Mouse (Mus musculus) liver, adult (tissue): Measurements from ENCODE around the gene Bcam.

Experiments
- GATA4 ChIP-seq: IDR thresholded peaks from 2 replicates; pipeline ENCODE4 v1.6.1; 2014; ENCODE audit warnings: mild to moderate bottlenecking, low read length; ENCODE audit not compliant: insufficient replicate concordance

The Bcam gene

GRCm38 (mm10) chr7:19792701-19793630, 22.1 kb upstream of the Bcam start:
- TF ChIP-seq GATA4, result no peak

GRCm38 (mm10) chr7:19789904-19790347, 19.1 kb upstream of the Bcam start:
- no peak for TF ChIP-seq GATA4

GRCm38 (mm10) chr7:19785874-19786458, 15.2 kb upstream of the Bcam start:
- TF ChIP-seq GATA4, result no peak

DNA sequence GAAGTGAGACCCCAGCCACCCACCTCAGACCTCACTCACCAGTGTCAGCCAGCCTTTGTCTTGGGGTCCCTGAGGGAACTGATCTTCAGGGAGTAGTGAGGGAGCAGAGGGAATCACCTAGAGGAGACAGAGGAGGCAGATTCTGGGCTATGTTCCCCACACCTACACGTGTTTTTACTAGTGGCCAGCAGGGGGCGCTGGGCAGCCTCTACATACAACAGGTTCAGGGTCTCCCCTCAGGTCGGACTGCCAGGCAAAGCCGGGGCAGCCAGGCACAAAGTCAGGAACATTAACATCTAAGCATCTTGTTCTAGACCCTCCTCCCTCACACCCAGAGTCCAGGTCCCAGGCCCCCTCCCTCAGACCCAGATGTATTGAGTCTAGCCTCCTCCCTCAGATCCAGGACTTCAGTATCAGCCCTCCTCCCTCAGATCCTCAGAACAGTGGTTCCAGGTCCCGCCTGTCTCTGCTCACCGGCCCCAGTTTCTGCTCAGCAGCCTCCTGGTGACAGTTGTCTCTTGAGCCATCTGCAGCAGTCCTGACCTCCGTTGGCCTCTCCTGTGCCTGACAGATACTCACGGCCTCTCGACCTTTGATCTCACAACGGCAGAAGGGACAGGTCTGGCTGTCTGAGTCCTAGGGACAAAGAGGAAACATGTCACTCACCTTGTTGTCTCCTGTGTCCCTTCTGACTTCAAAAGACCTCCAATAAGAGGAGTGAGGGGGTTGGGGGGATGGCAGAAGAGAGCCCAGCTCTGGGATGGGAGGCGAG, 14.1 kb upstream of the Bcam start:
- no peak for TF ChIP-seq GATA4

DNA sequence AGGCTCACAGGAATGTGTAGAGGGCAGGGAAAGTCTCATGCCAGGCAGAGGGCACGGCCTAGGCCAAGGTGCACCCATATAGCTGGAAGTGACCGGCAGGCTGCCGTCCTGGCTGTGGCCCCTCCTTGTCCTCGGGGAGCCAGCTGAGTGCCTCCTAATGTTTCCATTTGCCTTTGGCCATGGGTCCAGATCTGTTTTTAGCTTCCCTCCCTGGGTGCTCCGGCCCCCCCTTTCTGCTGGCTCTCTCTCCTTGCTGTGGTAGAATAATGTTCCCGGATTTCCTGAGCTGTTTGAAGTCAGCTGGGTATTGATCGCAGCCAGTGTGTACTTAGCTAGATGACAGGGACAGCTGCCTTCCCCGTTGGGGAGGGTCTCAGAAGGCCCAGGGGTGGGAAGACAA, 12.8 kb upstream of the Bcam start:
- no peak for TF ChIP-seq GATA4

DNA sequence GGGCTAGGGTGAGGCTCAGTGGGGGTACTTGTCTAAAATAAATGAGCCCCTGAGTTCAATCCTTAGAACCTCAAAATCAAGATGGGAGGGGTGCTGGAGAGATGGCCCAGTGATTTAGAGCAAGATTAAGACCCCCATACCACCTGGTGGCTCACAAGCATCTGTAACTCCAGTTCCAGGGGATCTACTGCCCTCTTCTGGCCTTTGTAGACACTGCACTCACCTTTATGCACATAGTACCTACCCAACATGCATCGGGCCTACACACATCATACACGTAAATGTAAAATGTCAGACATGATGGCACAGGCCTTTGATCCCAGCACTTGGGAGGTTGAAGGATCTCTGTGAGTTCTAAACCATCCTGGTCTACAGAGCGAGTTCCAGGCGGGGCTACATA, 11.8 kb upstream of the Bcam start:
- TF ChIP-seq GATA4, result no peak

GRCm38 (mm10) chr7:19781741-19782140, 10.9 kb upstream of the Bcam start:
- no peak for TF ChIP-seq GATA4

DNA sequence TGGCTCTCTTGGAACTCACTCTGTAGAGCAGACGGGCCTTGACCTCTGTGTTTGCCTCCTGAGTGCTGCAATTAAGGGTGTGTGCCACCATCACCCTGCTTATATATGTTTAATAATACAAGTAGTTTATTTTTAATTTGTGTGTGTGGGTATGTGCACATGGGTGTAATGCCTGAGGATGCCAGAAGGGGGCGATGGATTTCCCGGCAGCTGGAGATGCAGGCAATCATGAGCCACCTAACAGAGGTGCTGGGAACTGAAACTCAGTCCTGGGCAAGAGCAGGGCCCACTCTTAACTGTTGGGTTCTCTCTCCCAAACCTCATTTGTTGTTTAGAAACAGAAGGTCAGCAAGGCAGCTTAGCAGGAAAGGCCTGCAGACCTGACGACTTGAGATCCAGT, 9.1 kb upstream of the Bcam start:
- no peak for TF ChIP-seq GATA4

DNA sequence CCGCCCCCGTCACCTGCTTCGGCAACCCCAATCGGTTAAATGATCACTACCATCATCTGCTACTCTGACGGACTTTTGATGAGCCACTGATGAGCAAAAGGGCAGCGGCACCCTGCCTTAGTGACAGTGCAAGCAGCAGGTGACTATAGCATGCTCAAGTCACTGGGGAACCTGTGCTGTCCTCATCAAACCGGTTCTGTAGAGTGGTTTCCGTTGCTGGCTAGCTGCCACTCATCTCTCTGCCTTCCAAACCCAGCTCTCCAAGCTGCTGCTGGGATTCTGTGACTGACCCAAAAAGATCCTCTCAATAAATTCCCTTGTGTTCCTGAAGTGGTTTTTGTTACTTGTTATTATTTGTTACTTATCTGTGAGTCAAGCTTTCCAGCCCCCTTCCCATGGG, 7.8 kb upstream of the Bcam start:
- no peak for TF ChIP-seq GATA4

GRCm38 (mm10) chr7:19777049-19777723, 6.4 kb upstream of the Bcam start:
- no peak for TF ChIP-seq GATA4

GRCm38 (mm10) chr7:19771682-19772081, 866 bp upstream of the Bcam start:
- no peak for TF ChIP-seq GATA4

DNA sequence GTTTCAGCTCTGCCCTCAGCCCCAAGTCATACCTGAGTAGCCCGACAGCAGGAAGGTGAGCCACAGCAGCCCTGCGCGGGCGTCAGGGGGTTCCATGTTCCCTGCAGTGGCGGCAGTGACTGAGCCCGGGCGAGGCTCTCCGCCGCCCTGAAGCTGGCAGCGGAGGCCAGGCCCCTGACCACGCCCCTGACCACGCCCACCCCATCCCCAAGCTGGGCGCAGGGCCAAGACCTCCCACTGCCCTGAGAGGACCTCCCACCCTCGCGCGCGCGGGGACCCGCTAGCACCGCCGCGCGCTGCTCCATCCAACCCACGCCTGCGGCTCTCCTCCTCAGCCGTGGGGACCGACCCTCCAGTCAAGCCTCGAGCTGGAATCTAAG, 451 bp downstream of the Bcam start:
- no peak for TF ChIP-seq GATA4

DNA sequence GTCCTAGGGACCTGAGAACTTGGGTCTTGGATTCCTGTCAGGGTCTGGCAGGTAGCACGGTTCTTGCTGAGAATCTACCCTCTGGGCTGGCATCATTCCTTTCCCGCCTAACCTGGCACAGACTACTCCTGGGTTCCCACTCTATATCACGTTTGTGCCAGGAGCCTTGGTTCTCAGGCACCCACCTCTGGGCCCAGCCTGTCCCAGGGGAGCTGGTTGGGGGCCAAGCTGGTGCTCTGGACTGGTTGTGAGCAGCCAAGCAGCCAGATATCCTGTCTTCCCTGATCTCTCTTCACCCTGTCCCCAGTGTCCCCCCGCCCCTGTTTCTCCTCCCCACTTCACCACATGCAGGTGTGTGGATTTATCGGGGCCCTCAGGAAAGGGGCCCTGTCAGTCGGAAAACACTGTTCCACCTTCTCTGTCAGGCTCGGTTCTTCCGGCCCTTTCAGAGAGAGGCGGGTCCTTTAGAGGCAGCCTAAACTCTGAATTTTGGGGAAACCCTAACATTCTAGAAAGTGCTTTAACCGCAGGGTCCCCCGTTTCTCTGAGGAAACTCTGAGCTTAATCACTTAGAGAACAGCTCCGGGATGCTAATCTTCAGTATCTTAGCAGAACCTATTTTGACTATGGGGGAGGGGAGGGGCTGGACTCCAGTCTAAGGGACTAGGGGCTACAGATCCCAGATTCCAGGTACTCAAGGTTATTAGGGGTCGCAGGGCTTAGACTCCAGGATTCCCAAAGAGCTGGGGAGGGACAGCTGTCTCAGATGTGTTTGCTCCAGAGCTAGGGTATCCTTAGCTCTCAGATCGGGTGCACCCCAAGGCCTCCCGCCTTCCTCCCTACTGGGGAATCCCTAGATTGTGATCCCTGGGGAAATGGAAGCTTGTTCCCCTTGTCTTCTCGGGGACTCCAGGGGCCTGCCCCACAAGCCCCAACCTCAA, 1.1 kb downstream of the Bcam start:
- TF ChIP-seq GATA4, result no peak

- no peak for TF ChIP-seq GATA4
Measured at GRCm38 (mm10) chr7:19769001-19769400, 1.8 kb downstream of the Bcam start.
